Mouse (Mus musculus) midbrain, embryonic 15.5 days (tissue): ENCODE data around the gene Snapc2. TPM values are rescaled to one million over a fixed set of nuclear protein-coding genes. Genes with fewer than 3 reads are reported as not detected.
A peak's percentile ranks its signal among the peaks of the same experiment; 100 is the strongest.

Experiments used
- ATAC-seq: fragments of 200-750 bp; cut with Nextera tagmentation; replicated peaks from 2 replicates; pipeline ENCODE4 v1.8.0; 2017; ENCODE audit warnings: moderate TSS enrichment
- H3K27ac ChIP-seq: fragments of 300-500 bp; sonication (generic); 2 replicates; pipeline ENCODE4 v1.5.1; 2015; ENCODE audit warnings: mild to moderate bottlenecking, inconsistent platforms
- H3K27me3 ChIP-seq: fragments of 300-500 bp; sonication (generic); replicated peaks from 2 replicates; pipeline ENCODE4 v1.6.1; 2015; ENCODE audit warnings: inconsistent platforms
- H3K36me3 ChIP-seq: fragments of 300-500 bp; sonication (generic); replicated peaks from 2 replicates; pipeline ENCODE4 v1.6.1; 2015; ENCODE audit warnings: inconsistent platforms
- H3K4me1 ChIP-seq: fragments of 300-500 bp; sonication (generic); 2 replicates; pipeline ENCODE4 v1.6.1; 2015; ENCODE audit warnings: inconsistent platforms
- H3K4me2 ChIP-seq: fragments of 300-500 bp; sonication (generic); 2 replicates; pipeline ENCODE4 v1.6.1; 2015; ENCODE audit warnings: inconsistent platforms, mild to moderate bottlenecking, moderate library complexity
- H3K4me3 ChIP-seq: fragments of 300-500 bp; sonication (generic); 2 replicates; pipeline ENCODE4 v1.5.1; 2015; ENCODE audit warnings: mild to moderate bottlenecking, inconsistent platforms
- H3K9ac ChIP-seq: fragments of 300-500 bp; sonication (generic); 2 replicates; pipeline ENCODE4 v1.6.1; 2015; ENCODE audit warnings: mild to moderate bottlenecking, inconsistent platforms
- H3K9me3 ChIP-seq: fragments of 300-500 bp; sonication (generic); 2 replicates; pipeline ENCODE4 v1.6.1; 2016; ENCODE audit warnings: inconsistent platforms
- WGBS: fragments of 180-500 bp; shearing (Covaris S2); methylation state at CpG from one replicate; pipeline ENCODE4 v1.1.7; 2015; ENCODE audit warnings: mixed read lengths; 5-methylcytosine and 5-hydroxymethylcytosine counted together
- polyA plus RNA-seq: library from polyadenylated mRNA; unstranded; fragments of >200 nt; fragmentation: Nextera tagmentation; extraction: Ambion mirVana; gene quantifications from 2 replicates; pipeline ENCODE4 v1.2.1, GENCODE M21; 2015

Snapc2 gene
- polyA plus RNA-seq, 1 experiment from 2014 or later: 70.6 TPM

DNA sequence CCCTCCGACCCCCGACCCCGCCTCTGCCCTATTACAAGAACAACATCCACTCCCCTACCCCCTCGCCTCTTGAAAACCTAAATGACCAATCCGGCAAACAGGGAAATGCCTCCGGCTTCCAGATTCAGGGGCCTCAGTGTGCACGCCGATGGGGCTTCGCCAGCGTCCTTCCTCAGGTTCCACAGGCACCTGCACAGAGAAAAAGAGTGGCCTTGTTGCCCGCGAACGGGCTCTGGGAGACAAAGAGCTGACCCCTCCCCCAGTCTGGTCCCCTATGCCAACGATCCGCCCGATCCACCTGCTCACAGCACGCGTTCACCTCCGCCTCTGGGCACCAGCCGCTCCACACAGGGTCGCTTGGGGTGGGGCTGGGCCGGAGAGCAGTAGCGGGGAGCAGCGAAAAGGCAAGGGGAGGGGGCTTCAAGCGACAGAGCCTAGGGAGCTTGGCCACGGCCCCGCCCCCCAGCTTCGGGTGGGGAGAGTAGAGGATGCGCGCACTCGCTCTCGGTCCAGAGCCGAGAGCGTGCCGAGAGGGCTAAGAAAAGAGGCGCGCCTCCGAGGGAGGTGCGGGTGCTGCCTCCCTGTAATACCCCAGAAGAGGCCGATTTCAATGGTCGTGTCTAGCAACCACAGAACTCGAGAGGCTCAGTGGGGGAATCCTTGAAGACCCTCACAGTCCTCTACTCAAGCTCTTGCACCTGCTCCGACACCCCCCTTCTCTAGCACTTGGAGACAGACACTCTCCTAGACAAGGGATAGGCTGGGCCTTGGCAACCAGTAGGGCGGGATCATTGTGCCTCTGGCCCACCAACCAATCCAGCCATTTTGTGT lies 35.9 kb upstream of the Snapc2 start, which contains the start of gene Prr36:
Prr36 (minus strand) TSS at position 669 of the 831 bp plus-strand sequence.
- peak within 1 kb of the TSS; percentile 91 for H3K4me2 ChIP-seq
- 1% methylated on average over 44 of the region's 44 CpGs for WGBS
- no peaks in the 10 kb centered on the region for H3K36me3 ChIP-seq
- peak within 1 kb of the TSS; percentile 94 for H3K27ac ChIP-seq
- no peaks in the 10 kb centered on the region for H3K27me3 ChIP-seq
- H3K9ac ChIP-seq: peak within 1 kb of the TSS; percentile 81
- H3K4me1 ChIP-seq: peaks cover 35% of the 10 kb centered on the region
- H3K9me3 ChIP-seq: no peaks in the 10 kb centered on the region
- H3K4me3 ChIP-seq: peak within 1 kb of the TSS; percentile 58
- ATAC-seq: peak; percentile 93

DNA sequence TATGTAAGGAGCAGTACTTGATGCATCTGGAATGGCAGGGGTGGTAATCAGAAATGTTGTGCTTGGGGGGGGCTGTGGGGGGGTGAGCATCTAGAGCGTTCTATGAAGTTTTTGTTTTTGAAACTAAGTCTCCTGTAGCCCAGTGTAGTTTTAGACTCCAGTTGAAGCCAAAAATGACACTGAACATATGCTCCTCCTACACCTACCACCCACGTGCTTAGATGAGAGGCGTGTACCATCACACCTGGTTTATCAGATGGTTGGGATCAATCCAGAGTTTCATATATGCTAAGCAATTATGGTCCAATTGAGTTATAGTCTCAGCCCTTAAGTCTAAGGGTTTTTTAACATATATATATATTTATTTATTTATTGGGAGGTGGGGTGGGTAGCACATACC lies 33.3 kb upstream of the Snapc2 start:
- 87% methylated on average over 3 of the region's 3 CpGs for WGBS

GRCm38 (mm10) chr8:4222059-4222458 lies 30.8 kb upstream of the Snapc2 start:
- no peak for ATAC-seq
- Histone ChIP-seq H3K36me3 (no peaks in the 10 kb centered on the region), H3K27me3 (no peaks in the 10 kb centered on the region), H3K9me3 (no peaks in the 10 kb centered on the region), H3K9ac (no peak overlapping the region), H3K27ac (no peak overlapping the region), H3K4me2 (no peak overlapping the region), H3K4me1 (no peaks in the 10 kb centered on the region; the same call in 1 of the 2 replicates), H3K4me3 (no peak overlapping the region)

More for the DNA sequence above, 33.3 kb upstream of the Snapc2 start:
- ATAC-seq: no peak
- H3K4me1 ChIP-seq: peaks cover 15% of the 10 kb centered on the region
- no peaks in the 10 kb centered on the region for H3K27me3 ChIP-seq
- no peak overlapping the region for H3K4me2 ChIP-seq
- no peak overlapping the region for H3K27ac ChIP-seq
- no peaks in the 10 kb centered on the region for H3K36me3 ChIP-seq
- no peaks in the 10 kb centered on the region for H3K9me3 ChIP-seq
- H3K4me3 ChIP-seq: no peak overlapping the region
- H3K9ac ChIP-seq: no peak overlapping the region

GRCm38 (mm10) chr8:4226323-4226722 lies 26.6 kb upstream of the Snapc2 start:
- no peak for ATAC-seq
- H3K27me3 ChIP-seq: peaks cover 7% of the 10 kb centered on the region

DNA sequence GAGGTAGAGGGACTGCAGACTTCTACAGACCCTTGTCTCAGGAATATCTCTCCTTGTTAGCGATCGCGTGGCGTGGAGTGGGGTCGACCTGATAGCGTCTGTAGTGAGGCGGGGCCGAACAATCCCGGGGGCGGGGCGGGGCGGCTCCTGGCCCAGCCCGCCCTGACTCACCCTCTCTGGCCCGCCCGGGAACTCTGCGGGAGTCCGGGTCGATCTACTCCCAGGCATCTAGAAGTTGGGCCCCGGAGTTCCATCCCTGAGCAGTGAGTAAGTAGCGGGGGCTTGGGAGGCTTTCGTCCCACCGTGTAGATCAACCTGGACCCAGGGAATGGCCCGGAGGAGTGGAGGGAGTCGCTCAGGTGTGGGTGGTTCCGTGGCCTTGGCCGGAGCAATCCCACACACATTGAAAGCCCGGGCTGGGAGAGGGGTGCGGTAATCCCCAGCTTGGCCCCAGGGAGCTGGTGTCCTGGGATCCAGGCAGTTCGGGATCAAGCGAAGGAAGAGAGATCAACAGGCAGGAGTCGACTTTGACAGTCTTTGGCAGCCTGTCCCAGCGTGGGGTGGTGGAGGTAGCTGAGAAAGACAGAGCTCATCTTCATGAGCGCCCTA lies 26.0 kb upstream of the Snapc2 start, which contains the start of gene Lrrc8e:
Lrrc8e (plus strand) TSS at position 89 of the 609 bp plus-strand sequence.
- Histone ChIP-seq H3K4me1 (no peaks in the 10 kb centered on the region; the same call in 1 of the 2 replicates), H3K36me3 (no peaks in the 10 kb centered on the region), H3K4me2 (peak within 1 kb of the TSS; percentile 25), H3K27ac (no peak within 1 kb of the TSS), H3K27me3 (peaks cover 7% of the 10 kb centered on the region), H3K9ac (no peak within 1 kb of the TSS), H3K9me3 (no peaks in the 10 kb centered on the region), H3K4me3 (no peak within 1 kb of the TSS)
- 2% methylated on average over 33 of the region's 33 CpGs for WGBS
- ATAC-seq: no peak

More at GRCm38 (mm10) chr8:4226323-4226722, 26.6 kb upstream of the Snapc2 start:
- no peaks in the 10 kb centered on the region for H3K36me3 ChIP-seq
- no peak overlapping the region for H3K27ac ChIP-seq
- H3K9ac ChIP-seq: no peak overlapping the region
- 35% methylated on average over 4 of the region's 4 CpGs for WGBS
- no peaks in the 10 kb centered on the region for H3K9me3 ChIP-seq
- H3K4me1 ChIP-seq: no peaks in the 10 kb centered on the region; the same call in 1 of the 2 replicates
- no peak overlapping the region for H3K4me3 ChIP-seq
- H3K4me2 ChIP-seq: peak overlapping the region; percentile 25; the same call in 1 of the 2 replicates

DNA sequence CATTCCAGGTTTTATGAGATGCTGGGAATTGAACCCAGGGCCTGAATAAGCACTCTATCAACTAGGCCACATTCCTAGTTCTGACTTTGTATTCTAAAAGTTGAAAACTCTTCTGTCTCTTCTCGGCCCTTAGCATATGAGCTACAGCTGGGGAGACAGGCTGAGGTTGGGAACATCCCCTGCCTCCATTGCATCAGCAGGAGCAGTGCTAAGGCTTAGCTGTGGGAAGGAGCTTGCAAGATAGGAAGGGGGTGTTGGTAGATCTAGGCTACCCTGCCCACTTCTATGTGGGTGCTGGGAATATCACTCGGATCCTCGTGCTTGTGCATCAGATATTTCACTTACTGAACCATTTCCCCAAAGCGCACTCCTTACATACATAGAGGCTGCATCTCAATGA lies 25.0 kb upstream of the Snapc2 start:
- ATAC-seq: no peak
- no peaks in the 10 kb centered on the region; the same call in 1 of the 2 replicates for H3K4me1 ChIP-seq
- no peak overlapping the region for H3K4me2 ChIP-seq
- H3K9me3 ChIP-seq: no peaks in the 10 kb centered on the region
- no peak overlapping the region for H3K9ac ChIP-seq
- H3K36me3 ChIP-seq: no peaks in the 10 kb centered on the region
- 91% methylated on average over 4 of the region's 4 CpGs for WGBS
- peaks cover 7% of the 10 kb centered on the region for H3K27me3 ChIP-seq
- H3K27ac ChIP-seq: no peak overlapping the region
- no peak overlapping the region for H3K4me3 ChIP-seq

- no peak overlapping the region for H3K9ac ChIP-seq
- no peaks in the 10 kb centered on the region for H3K9me3 ChIP-seq
- no peak overlapping the region for H3K4me2 ChIP-seq
- no peak overlapping the region for H3K27ac ChIP-seq
- 64% methylated on average over 5 of the region's 5 CpGs for WGBS
- no peaks in the 10 kb centered on the region; the same call in 1 of the 2 replicates for H3K4me1 ChIP-seq
- no peaks in the 10 kb centered on the region for H3K36me3 ChIP-seq
- no peak overlapping the region for H3K4me3 ChIP-seq
- ATAC-seq: no peak
- H3K27me3 ChIP-seq: peaks cover 7% of the 10 kb centered on the region
Observed at GRCm38 (mm10) chr8:4229784-4230183, 23.1 kb upstream of the Snapc2 start.

DNA sequence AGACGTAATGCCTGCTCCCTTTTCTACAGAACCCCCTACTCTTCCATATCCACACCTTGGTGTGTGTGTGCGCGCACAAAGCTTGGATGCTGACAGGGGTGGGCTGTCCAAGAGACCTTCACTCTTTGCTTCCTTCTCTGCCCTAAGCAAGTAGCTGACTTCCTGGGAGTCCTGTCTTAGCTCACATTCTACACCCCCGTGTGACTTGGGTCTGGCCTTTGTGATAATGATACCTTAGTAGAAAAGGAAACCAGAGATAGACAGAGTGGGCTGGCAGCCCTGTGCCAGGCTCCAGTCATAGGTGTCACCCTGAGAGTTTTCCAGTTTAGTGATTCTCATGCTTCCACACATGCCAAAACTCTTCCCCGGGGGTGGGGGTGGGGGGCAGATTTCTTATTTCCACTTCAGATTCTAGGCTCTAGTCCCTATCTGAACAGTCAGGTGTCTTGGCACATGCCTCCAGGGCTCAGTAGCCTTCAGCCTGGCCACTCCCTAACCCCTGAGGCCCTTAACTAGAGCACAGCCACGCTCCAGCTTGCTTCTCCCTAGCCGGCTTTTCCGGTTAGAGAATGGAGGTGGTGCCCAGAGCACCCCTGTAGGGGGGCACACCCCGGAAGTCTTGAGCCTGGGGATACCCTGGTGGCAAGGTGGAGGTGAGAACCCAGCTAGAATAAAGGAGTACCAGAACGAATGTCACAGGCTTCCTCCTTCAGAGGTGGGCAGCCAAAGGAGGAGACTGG lies 22.1 kb upstream of the Snapc2 start:
- Histone ChIP-seq H3K4me2 (no peak overlapping the region), H3K4me1 (no peaks in the 10 kb centered on the region; the same call in 1 of the 2 replicates), H3K27me3 (peaks cover 7% of the 10 kb centered on the region), H3K4me3 (no peak overlapping the region), H3K27ac (no peak overlapping the region), H3K36me3 (no peaks in the 10 kb centered on the region), H3K9ac (no peak overlapping the region), H3K9me3 (no peaks in the 10 kb centered on the region)
- ATAC-seq: no peak
- WGBS: 61% methylated on average over 10 of the region's 10 CpGs

GRCm38 (mm10) chr8:4237814-4238433 lies 15.0 kb upstream of the Snapc2 start:
- ATAC-seq: peak; percentile 4; the same call in 1 of the 2 replicates
- Histone ChIP-seq H3K27ac (peak overlapping the region; percentile 90), H3K9me3 (no peaks in the 10 kb centered on the region), H3K36me3 (0 out of 2 replicates have a peak, but pooled peaks cover 6% of the 10 kb centered on the region), H3K27me3 (no peaks in the 10 kb centered on the region), H3K4me1 (peaks cover 38% of the 10 kb centered on the region), H3K9ac (peak overlapping the region; percentile 47), H3K4me3 (peak overlapping the region; percentile 75), H3K4me2 (peak overlapping the region; percentile 82)
- 18% methylated on average over 15 of the region's 15 CpGs for WGBS

- H3K9ac ChIP-seq: peak within 1 kb of the TSS; percentile 63
- no peaks in the 10 kb centered on the region for H3K27me3 ChIP-seq
- H3K4me1 ChIP-seq: peaks cover 38% of the 10 kb centered on the region
- H3K4me2 ChIP-seq: peak within 1 kb of the TSS; percentile 82
- H3K9me3 ChIP-seq: no peaks in the 10 kb centered on the region
- H3K4me3 ChIP-seq: peak within 1 kb of the TSS; percentile 75
- peaks cover 11% of the 10 kb centered on the region for H3K36me3 ChIP-seq
- ATAC-seq: peak; percentile 95
- WGBS: under 1% methylated on average over 71 of the region's 71 CpGs
- peak within 1 kb of the TSS; percentile 90 for H3K27ac ChIP-seq
Observed at GRCm38 (mm10) chr8:4238434-4239192, 14.3 kb upstream of the Snapc2 start, which contains the start of the genes Map2k7 and Gm49320. Gene Map2k7, plus strand, starts transcription at chr8:4238740. Gene Gm49320, plus strand, starts transcription at chr8:4238865.
